Mouse (Mus musculus) stomach, postnatal 0 days (tissue): ENCODE measurements around the gene Tph1. TPM values are rescaled to one million over a fixed set of nuclear protein-coding genes. Genes with fewer than 3 reads are reported as not detected.

Source experiments
- ATAC-seq: fragments of 200-750 bp; cut with Nextera tagmentation; 2 replicates; pipeline ENCODE4 v1.8.0; 2017; ENCODE audit not compliant: low FRiP score, low TSS enrichment
- DNase-seq: peaks from one replicate; pipeline ENCODE4 v3.0.0-alpha.2; 2016; ENCODE audit warnings: low spot score
- H3K27ac ChIP-seq: fragments of 300-500 bp; sonication (generic); replicated peaks from 2 replicates; pipeline ENCODE4 v1.5.1; 2014; ENCODE audit warnings: mild to moderate bottlenecking, control low read depth
- H3K27me3 ChIP-seq: fragments of 300-500 bp; sonication (generic); 2 replicates; pipeline ENCODE4 v1.6.1; 2014; ENCODE audit warnings: low read length; ENCODE audit not compliant: control insufficient read depth, insufficient read depth
- H3K36me3 ChIP-seq: fragments of 300-500 bp; sonication (generic); 2 replicates; pipeline ENCODE4 v1.6.1; 2014; ENCODE audit warnings: low read length, mixed read lengths; ENCODE audit not compliant: control insufficient read depth, insufficient read depth
- H3K4me1 ChIP-seq: fragments of 300-500 bp; sonication (generic); replicated peaks from 2 replicates; pipeline ENCODE4 v1.6.1; 2014; ENCODE audit warnings: antibody characterized with exemption; ENCODE audit not compliant: control insufficient read depth, insufficient read depth
- H3K4me2 ChIP-seq: fragments of 300-500 bp; sonication (generic); replicated peaks from 2 replicates; pipeline ENCODE4 v1.6.1; 2014; ENCODE audit warnings: low read depth, mild to moderate bottlenecking, control low read depth, moderate library complexity
- H3K4me3 ChIP-seq: fragments of 300-500 bp; sonication (generic); 2 replicates; pipeline ENCODE4 v1.5.1; 2014; ENCODE audit warnings: low read depth, low read length, control low read depth
- H3K9ac ChIP-seq: fragments of 300-500 bp; sonication (generic); 2 replicates; pipeline ENCODE4 v1.6.1; 2014; ENCODE audit warnings: mild to moderate bottlenecking, low read length, control low read depth, mixed read lengths
- H3K9me3 ChIP-seq: fragments of 300-500 bp; sonication (generic); 2 replicates; pipeline ENCODE4 v1.6.1; 2016; ENCODE audit warnings: low read length; ENCODE audit not compliant: control insufficient read depth
- CTCF ChIP-seq: IDR thresholded peaks from 2 replicates; pipeline ENCODE4 v1.5.1; 2016; ENCODE audit warnings: antibody characterized with exemption, low read depth, mild to moderate bottlenecking, moderate library complexity
- EP300 ChIP-seq: optimal IDR thresholded peaks from 2 replicates; pipeline ENCODE3; 2016; ENCODE audit warnings: antibody characterized with exemption
- WGBS: fragments of 180-500 bp; shearing (Covaris S2); extraction: QIAGEN DNeasy Blood & Tissue Kit; methylation state at CpG from one replicate; pipeline ENCODE4 v1.1.7; 2014; 5-methylcytosine and 5-hydroxymethylcytosine counted together
- polyA plus RNA-seq: library from polyadenylated mRNA; unstranded; fragments of >200 nt; fragmentation: Nextera tagmentation; extraction: Ambion mirVana; gene quantifications from 2 replicates; pipeline ENCODE4 v1.2.1, GENCODE M21; 2015

The Tph1 gene
- polyA plus RNA-seq, 1 experiment from 2014 or later, result 0.79 TPM

DNA sequence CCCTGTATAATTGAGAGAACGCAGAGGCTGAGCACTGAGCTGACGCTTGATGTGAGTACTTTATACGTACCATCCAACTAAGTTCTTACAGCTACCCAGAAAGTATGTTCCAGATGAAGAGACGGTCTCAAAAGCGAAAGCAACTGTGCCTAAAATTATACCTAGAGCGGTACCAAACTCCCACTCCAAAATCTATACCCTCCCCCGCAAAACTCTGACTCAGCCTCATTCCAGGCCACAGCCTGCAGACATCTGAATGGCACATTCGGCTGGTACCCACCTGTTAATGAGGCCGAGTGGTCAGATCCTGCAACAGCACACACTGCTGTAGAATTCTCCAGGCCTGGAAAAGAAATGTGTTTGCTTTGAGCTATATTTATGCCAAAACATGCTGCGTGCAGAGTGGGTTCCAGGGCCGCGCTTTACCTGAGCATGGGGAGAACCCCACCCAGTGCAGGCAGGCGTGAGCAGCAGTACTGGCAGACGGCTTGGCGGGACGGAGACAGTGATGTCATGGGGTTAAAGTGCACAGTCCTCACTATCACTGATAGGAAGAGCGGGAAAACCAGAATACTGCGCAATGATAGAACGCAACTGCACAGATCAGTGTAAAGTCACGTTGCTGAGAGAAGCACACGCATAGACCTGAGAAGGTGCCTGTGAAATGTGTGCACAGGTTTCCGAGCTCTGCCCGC lies 53.8 kb downstream of the Tph1 start:
- DNase-seq (no peak), ATAC-seq (no peak)
- no peaks in the 10 kb centered on the region for H3K4me1 ChIP-seq
- peaks cover 5% of the 10 kb centered on the region for H3K36me3 ChIP-seq
- no peak overlapping the region for H3K4me3 ChIP-seq
- no peak for TF ChIP-seq EP300
- H3K4me2 ChIP-seq, result no peak overlapping the region
- no peak overlapping the region for H3K27ac ChIP-seq
- H3K9me3 ChIP-seq, result no peaks in the 10 kb centered on the region
- 89% methylated on average over 23 of the region's 23 CpGs for WGBS
- no peak overlapping the region for H3K9ac ChIP-seq
- H3K27me3 ChIP-seq, result no peaks in the 10 kb centered on the region

DNA sequence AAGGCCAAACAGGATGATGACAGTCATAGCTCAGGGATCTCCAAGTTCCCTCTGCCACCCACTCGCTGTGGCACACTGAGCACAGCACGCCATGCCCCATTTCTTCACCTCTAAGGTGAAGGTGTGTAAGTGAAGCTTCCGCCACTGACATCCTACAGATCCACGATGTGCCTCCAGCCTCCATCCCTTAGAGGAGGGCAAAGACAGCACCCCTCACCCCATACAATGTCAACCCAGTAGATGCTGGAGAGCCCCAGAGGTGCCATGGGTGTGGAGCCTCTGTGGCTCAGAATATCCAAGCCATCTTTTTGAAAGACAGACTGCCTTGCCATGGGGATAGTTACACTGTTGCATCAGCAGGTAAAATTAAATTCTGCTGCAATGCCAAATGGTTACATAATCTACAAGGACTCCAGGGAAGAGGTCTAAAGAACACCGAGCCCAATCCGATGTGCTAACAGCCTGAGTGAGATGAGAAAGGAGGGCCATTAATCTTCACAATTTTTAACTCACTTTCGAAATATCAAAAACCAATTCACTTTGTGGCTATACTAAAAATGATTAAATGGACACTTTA lies 55.8 kb downstream of the Tph1 start:
- ATAC-seq (no peak), DNase-seq (no peak)
- TF ChIP-seq CTCF, result no peak
- no peak for TF ChIP-seq EP300
- H3K9me3 ChIP-seq, result no peaks in the 10 kb centered on the region
- H3K27me3 ChIP-seq, result no peaks in the 10 kb centered on the region
- no peaks in the 10 kb centered on the region for H3K4me1 ChIP-seq
- H3K9ac ChIP-seq, result no peak overlapping the region
- H3K36me3 ChIP-seq, result peaks cover 5% of the 10 kb centered on the region
- no peak overlapping the region for H3K27ac ChIP-seq
- H3K4me2 ChIP-seq, result no peak overlapping the region
- 88% methylated on average over 7 of the region's 7 CpGs for WGBS
- no peak overlapping the region for H3K4me3 ChIP-seq

DNA sequence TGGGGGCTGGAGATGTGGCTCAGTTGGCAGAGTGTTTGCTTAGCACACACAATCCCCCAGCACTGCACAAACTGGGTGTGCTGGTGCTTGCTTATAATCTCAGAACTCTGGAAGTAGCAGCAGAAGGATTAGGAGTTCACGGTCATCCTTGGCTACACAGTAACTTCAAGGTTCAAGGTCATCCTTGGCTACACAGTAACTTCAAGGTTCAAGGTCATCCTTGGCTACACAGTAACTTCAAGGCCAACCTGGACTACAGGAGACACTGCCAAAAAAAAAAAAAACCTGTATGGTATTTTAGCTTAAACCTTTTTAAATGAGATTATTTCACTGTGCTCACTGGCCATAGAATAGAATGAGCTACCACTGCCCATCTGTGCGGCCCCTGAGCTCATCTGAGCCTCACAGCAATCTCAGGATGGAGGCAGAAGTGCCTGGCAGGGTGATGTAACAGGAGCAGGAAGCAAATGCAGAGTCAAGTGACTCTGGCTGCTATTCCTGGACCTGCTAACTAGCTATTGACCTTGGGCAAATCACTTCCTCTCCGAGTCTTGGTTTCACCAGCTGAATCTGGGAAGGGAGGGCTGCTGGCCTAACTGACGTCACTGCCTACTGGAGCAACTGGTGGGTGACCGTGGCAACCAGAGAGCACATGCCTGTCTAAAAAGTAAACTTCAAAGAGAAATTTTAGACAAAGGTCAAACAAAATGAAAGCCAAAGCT lies 56.9 kb downstream of the Tph1 start:
- DNase-seq (peak; percentile 32), ATAC-seq (peak; percentile 55)
- no peak overlapping the region for H3K4me3 ChIP-seq
- no peaks in the 10 kb centered on the region for H3K27me3 ChIP-seq
- no peak overlapping the region for H3K4me2 ChIP-seq
- H3K9me3 ChIP-seq, result no peaks in the 10 kb centered on the region
- H3K4me1 ChIP-seq, result no peaks in the 10 kb centered on the region
- 56% methylated on average over 5 of the region's 5 CpGs for WGBS
- H3K9ac ChIP-seq, result no peak overlapping the region
- peaks cover 5% of the 10 kb centered on the region for H3K36me3 ChIP-seq
- no peak overlapping the region for H3K27ac ChIP-seq
- TF ChIP-seq EP300 (no peak), CTCF (no peak)

DNA sequence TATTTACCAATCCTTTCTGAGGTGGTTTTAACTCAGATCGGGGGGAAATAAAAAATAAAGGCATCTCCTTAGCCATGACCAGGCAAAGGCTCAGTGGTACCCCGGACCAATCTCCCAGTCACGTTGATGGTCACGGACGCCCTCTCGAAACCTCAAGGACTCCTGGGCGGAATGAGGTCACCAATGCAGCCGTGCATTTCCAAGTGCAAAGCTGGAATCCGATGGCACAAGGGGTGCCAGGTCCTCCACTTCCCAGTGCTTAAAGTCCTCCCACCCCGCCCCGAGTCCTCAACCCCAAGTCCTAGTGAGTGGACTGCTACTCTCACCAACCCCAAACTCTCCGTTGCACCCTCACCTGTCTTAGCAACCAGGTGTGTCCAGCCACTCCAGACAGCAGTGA lies 58.1 kb downstream of the Tph1 start:
- H3K4me2 ChIP-seq, result no peak overlapping the region
- no peak overlapping the region for H3K27ac ChIP-seq
- TF ChIP-seq CTCF, result no peak
- TF ChIP-seq EP300, result no peak
- peaks cover 5% of the 10 kb centered on the region for H3K36me3 ChIP-seq
- DNase-seq (no peak), ATAC-seq (no peak)
- H3K27me3 ChIP-seq, result no peaks in the 10 kb centered on the region
- WGBS, result 91% methylated on average over 12 of the region's 12 CpGs
- H3K4me1 ChIP-seq, result no peaks in the 10 kb centered on the region
- H3K9ac ChIP-seq, result no peak overlapping the region
- H3K4me3 ChIP-seq, result no peak overlapping the region
- H3K9me3 ChIP-seq, result no peaks in the 10 kb centered on the region

DNA sequence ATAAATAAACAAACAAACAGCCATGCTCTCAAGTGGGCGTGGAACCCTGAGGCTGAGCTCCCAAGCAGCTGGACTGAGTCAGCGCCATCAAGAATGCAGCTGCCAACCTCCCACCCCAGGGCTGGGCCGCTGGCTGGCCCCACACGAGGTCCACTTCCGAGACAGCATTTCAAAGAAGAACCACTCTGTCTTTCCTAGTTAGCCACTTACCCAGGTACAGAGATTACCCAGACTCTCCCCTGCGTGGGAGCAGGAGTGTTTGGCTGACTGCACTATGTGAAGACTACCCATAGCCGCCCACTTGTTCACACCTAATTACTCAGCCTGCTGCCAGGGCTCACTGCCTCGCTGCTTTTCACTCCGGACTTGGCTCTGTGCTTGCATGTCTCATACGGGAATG lies 59.2 kb downstream of the Tph1 start:
- Histone ChIP-seq H3K36me3 (peaks cover 5% of the 10 kb centered on the region), H3K4me3 (no peak overlapping the region), H3K27me3 (no peaks in the 10 kb centered on the region), H3K9ac (no peak overlapping the region), H3K9me3 (no peaks in the 10 kb centered on the region), H3K4me1 (no peaks in the 10 kb centered on the region), H3K4me2 (no peak overlapping the region), H3K27ac (no peak overlapping the region)
- TF ChIP-seq EP300 (no peak), CTCF (no peak)
- DNase-seq, result no peak
- 70% methylated on average over 10 of the region's 10 CpGs for WGBS
- peak; percentile 19; the same call in 1 of the 2 replicates for ATAC-seq
